Mouse (Mus musculus): ENCODE data around the gene Wdr91. TPM values are rescaled to one million over a fixed set of nuclear protein-coding genes. Genes with fewer than 3 reads are reported as not detected.

Wdr91 gene
- polyA plus RNA-seq, 1 experiment, result 60.2 TPM

DNA sequence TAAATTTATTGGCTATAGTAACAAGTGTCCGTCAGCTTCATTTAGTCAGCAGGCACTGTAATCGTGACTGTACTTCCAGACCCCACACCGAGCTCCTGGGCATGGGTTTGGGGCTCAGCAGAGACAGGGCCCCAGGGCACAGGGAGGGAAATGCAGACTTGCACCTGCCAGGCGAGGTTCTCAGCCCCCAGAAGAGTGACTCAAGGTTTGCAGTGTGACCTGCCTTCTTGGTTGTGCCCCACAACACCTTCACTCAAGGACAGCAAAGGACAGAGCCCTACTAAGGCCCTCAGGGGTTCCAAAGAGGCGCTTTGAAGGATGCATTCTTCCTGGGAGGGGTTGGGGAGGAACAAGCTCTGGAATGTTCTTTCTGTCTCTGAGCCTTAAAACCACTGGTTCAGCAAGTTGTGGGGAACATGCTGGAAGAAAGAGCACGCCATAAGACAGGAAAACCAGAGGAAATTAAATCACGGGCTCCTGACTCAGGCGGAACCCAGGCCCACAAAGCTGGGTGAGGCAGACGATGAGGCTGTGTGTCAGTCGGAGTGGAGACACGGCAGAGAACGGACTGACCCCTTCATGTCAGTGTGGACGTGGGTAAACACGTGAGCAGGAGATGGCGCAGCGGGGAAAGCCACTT is 31.5 kb downstream of the Wdr91 start:
- WGBS, result 95% methylated on average over 16 of the region's 16 CpGs
- Histone ChIP-seq H3K27me3 (ENCODE audit: control insufficient read depth, insufficient read depth, low read length) (no peaks in the 10 kb centered on the region), H3K36me3 (ENCODE audit: control insufficient read depth, insufficient read depth, low read length) (no peaks in the 10 kb centered on the region; the same call in 1 of the 2 replicates), H3K27ac (ENCODE audit: control insufficient read depth, insufficient read depth, low read length) (no peak overlapping the region), H3K4me1 (replicated peaks; ENCODE audit: control insufficient read depth, insufficient read depth, low read length) (peaks cover 36% of the 10 kb centered on the region), H3K4me3 (ENCODE audit: control insufficient read depth, insufficient read depth, low read length) (no peak overlapping the region)
- no peak for DNase-seq
- TF ChIP-seq POLR2A (IDR thresholded peaks at IDR 0.05; ENCODE audit: control insufficient read depth, extremely low read depth, insufficient read depth, low read length, poor library complexity) (no peak), CTCF (IDR thresholded peaks at IDR 0.05; ENCODE audit: borderline replicate concordance, control insufficient read depth, extremely low read depth, insufficient read depth, low read length, poor library complexity) (no peak)

DNA sequence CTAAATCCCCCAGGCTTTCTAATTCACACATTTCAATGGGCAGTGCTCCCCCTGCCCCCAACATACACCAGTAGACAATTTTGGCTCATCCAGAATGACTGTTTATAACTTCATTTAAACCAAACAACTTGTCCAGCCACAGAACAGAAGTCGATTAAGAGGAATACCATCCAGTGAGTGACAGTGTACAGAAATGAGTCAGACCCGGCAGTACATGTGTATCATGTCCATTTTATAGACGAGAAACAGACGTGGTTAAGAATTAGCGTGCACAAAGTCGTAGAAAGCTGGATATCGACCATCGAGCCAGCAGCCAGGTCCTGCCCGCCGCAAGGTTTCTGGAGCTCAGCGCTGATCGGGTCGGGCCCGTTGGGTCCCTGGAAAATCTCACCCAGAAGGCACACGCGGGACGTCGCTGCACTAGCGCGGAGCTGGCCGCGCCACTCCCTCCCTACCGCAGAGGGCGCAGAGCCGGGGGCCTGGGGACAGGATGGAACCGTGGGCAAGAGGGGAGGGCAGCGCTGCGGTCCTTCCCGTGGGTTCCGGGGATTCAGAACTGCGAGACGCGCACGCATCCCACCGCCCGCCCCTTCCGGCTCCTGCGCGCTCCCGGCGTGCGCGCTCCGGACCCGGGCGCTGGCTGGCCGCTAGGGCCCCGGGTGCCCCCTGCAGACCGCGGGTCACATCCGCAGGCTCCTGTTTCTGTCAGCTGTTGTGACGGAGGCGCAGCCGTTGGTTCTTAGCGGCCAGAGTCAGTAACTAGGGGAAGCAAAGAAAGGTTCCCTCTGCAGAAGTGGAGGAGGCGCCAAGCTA is 33.0 kb downstream of the Wdr91 start, which contains the start of gene Cyren:
TSS of gene Cyren (minus strand) at position 552 of the 813 bp plus-strand sequence.
- peak; percentile 94 for DNase-seq
- TF ChIP-seq POLR2A (IDR thresholded peaks at IDR 0.05; ENCODE audit: control insufficient read depth, extremely low read depth, insufficient read depth, low read length, poor library complexity), result peak; percentile 71
- peak; percentile 86 for TF ChIP-seq CTCF (IDR thresholded peaks at IDR 0.05; ENCODE audit: borderline replicate concordance, control insufficient read depth, extremely low read depth, insufficient read depth, low read length, poor library complexity)
- no peaks in the 10 kb centered on the region for H3K27me3 ChIP-seq (ENCODE audit: control insufficient read depth, insufficient read depth, low read length)
- under 1% methylated on average over 56 of the region's 56 CpGs for WGBS
- peak within 1 kb of the TSS; percentile 96 for H3K4me3 ChIP-seq (ENCODE audit: control insufficient read depth, insufficient read depth, low read length)
- H3K36me3 ChIP-seq (ENCODE audit: control insufficient read depth, insufficient read depth, low read length), result no peaks in the 10 kb centered on the region
- H3K27ac ChIP-seq (ENCODE audit: control insufficient read depth, insufficient read depth, low read length), result peak within 1 kb of the TSS; percentile 83
- peaks cover 38% of the 10 kb centered on the region for H3K4me1 ChIP-seq (replicated peaks; ENCODE audit: control insufficient read depth, insufficient read depth, low read length)

DNA sequence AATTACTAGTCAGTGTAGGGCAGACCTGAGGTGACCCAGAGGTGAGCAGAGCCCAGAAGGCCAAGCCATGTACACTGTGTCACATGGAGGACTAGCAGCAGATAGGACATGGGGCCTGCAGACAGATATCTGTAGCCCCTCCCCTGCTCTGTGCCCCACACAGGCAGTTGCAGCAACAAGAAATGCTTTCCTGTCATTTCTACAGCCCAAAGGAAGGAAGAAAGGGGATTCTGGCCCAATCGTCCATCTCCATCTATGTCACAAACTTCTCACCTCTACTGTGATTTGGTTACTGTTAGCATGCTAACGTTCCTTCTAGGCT is 33.9 kb downstream of the Wdr91 start:
- Histone ChIP-seq H3K4me3 (ENCODE audit: control insufficient read depth, insufficient read depth, low read length) (no peak overlapping the region), H3K36me3 (ENCODE audit: control insufficient read depth, insufficient read depth, low read length) (no peaks in the 10 kb centered on the region), H3K27me3 (ENCODE audit: control insufficient read depth, insufficient read depth, low read length) (no peaks in the 10 kb centered on the region), H3K4me1 (replicated peaks; ENCODE audit: control insufficient read depth, insufficient read depth, low read length) (peaks cover 38% of the 10 kb centered on the region), H3K27ac (ENCODE audit: control insufficient read depth, insufficient read depth, low read length) (no peak overlapping the region)
- TF ChIP-seq CTCF (IDR thresholded peaks at IDR 0.05; ENCODE audit: borderline replicate concordance, control insufficient read depth, extremely low read depth, insufficient read depth, low read length, poor library complexity), result no peak
- TF ChIP-seq POLR2A (IDR thresholded peaks at IDR 0.05; ENCODE audit: control insufficient read depth, extremely low read depth, insufficient read depth, low read length, poor library complexity), result no peak
- WGBS, result 50% methylated on average over 2 of the region's 2 CpGs
- DNase-seq, result no peak

DNA sequence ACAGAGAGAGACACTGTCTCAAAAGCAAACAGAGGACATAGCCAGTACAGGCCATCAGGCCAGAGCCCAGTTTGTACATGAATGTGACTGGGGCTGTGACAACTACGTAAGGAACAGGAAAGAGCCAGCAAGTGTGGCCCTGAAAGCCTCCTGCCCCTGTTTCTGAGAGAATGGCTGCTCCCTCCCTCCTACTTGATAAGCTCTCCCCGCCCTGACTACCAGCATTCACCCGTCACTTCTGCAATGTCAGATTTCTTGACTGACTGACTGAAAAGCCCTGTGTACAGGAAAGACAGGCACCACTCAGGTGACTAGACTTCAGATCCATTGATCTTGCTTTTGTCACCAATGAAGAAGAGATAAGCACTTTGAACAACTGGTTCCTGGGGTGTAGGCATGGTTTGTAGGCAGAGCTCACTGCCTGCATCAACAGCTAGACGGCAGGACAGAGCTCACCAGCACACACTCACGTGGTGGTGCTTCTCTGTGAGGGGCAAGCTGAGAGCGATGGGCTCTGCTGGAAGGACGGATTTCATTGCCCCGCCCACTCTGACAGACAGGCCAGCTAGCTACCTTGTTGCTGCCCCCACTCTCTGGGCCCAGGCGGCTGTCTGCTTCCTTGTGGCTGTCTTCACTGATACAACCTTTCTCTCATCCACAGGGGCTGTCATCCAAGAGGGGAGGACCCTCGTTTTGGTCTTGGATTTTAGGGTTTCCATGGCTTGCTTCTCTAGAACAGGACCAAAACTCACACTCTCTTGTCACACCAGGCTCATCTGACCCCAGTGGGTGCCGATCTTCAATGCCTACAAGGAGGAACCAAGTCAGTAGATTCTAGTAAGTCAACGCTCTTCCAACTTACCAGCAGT is 34.5 kb downstream of the Wdr91 start:
- Histone ChIP-seq H3K4me1 (replicated peaks; ENCODE audit: control insufficient read depth, insufficient read depth, low read length) (peaks cover 38% of the 10 kb centered on the region), H3K36me3 (ENCODE audit: control insufficient read depth, insufficient read depth, low read length) (no peaks in the 10 kb centered on the region), H3K4me3 (ENCODE audit: control insufficient read depth, insufficient read depth, low read length) (no peak overlapping the region), H3K27ac (ENCODE audit: control insufficient read depth, insufficient read depth, low read length) (peak overlapping the region; percentile 85), H3K27me3 (ENCODE audit: control insufficient read depth, insufficient read depth, low read length) (no peaks in the 10 kb centered on the region)
- no peak for TF ChIP-seq POLR2A (IDR thresholded peaks at IDR 0.05; ENCODE audit: control insufficient read depth, extremely low read depth, insufficient read depth, low read length, poor library complexity)
- no peak for TF ChIP-seq CTCF (IDR thresholded peaks at IDR 0.05; ENCODE audit: borderline replicate concordance, control insufficient read depth, extremely low read depth, insufficient read depth, low read length, poor library complexity)
- WGBS, result 60% methylated on average over 12 of the region's 12 CpGs
- DNase-seq, result peak; percentile 34

DNA sequence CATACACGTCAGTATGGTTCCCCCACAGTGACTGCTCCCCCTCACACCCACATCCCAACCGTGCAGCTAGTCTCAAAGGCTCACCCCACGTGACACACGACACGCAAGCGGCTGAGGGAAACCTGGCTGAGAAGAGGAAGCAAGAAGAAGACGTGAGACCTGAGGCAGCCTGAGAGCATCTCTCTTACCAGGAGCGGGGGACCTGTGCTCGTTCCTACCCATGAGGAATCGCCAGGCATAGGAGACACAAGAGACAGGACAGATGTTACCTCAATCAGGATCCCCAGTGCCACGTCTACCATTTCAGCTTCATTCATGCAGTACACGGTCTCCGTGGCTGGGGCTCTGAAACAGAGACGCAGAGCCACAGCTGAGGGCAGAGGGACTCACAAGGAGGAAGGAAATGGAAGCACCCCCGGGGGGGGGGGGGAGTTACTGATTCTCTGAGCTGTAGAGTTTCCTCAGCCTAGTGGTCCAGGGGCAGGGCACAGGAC is 35.4 kb downstream of the Wdr91 start:
- WGBS, result 6% methylated on average over 15 of the region's 15 CpGs

More for the DNA sequence above, 35.4 kb downstream of the Wdr91 start:
- no peaks in the 10 kb centered on the region for H3K27me3 ChIP-seq (ENCODE audit: control insufficient read depth, insufficient read depth, low read length)
- H3K4me3 ChIP-seq (ENCODE audit: control insufficient read depth, insufficient read depth, low read length), result peak overlapping the region; percentile 38
- peak overlapping the region; percentile 88 for H3K27ac ChIP-seq (ENCODE audit: control insufficient read depth, insufficient read depth, low read length)
- no peaks in the 10 kb centered on the region for H3K36me3 ChIP-seq (ENCODE audit: control insufficient read depth, insufficient read depth, low read length)
- peaks cover 38% of the 10 kb centered on the region for H3K4me1 ChIP-seq (replicated peaks; ENCODE audit: control insufficient read depth, insufficient read depth, low read length)
- TF ChIP-seq POLR2A (IDR thresholded peaks at IDR 0.05; ENCODE audit: control insufficient read depth, extremely low read depth, insufficient read depth, low read length, poor library complexity), result peak; percentile 39; the same call in 1 of the 2 replicates
- TF ChIP-seq CTCF (IDR thresholded peaks at IDR 0.05; ENCODE audit: borderline replicate concordance, control insufficient read depth, extremely low read depth, insufficient read depth, low read length, poor library complexity), result 0 out of 2 replicates have a peak, but pooled peaks have one; percentile 18
- peak; percentile 89 for DNase-seq

All from thymus, adult 2 months (tissue).